Comparison of ENCODE assay signal across 26 mouse cellular contexts in genomic region chr17:88031755-88032154, GRCm38 (mm10). TPM values are rescaled to one million over a fixed set of nuclear protein-coding genes. Genes with fewer than 3 reads are reported as not detected.
DNase-seq lines count a peak whose midpoint lies in the region; ATAC-seq and TF ChIP-seq lines count a peak whose summit lies in the region.
"Had no signal": no experiment of that assay in that cellular context is flagged by ENCODE, and none has a peak within 500 bp of the region (broad histone marks: within the 10 kb centered on the region; RNA-seq: fewer than 3 reads in every experiment).

No protein-coding gene starts in this region.

- H3K4me3 ChIP-seq in erythroblast, embryonic 14.5 days (replicated peaks) = peak overlapping the region; percentile 18
- no peak overlapping the region for H3K4me3 ChIP-seq in liver, embryonic 12.5 days
- H3K4me3 ChIP-seq in liver, postnatal 0 days (ENCODE audit: low read depth, low read length) = no peak overlapping the region
- no peak overlapping the region for H3K4me3 ChIP-seq in limb, embryonic 10.5 days
- H3K4me3 ChIP-seq: heart, embryonic 13.5 days; limb, embryonic 15.5 days; lung, embryonic 15.5 days; midbrain, embryonic 15.5 days had no signal

- WGBS in liver, embryonic 12.5 days (ENCODE audit: insufficient replicate concordance) = 38% methylated on average over 5 of the region's 5 CpGs
- 47% methylated on average over 5 of the region's 5 CpGs for WGBS in liver, postnatal 0 days (ENCODE audit: insufficient replicate concordance)
- WGBS in limb, embryonic 10.5 days = 95% methylated on average over 5 of the region's 5 CpGs

- no peaks in the 10 kb centered on the region; the same call in 1 of the 2 replicates for H3K36me3 ChIP-seq in erythroblast, embryonic 14.5 days (ENCODE audit: control insufficient read depth)
- H3K36me3 ChIP-seq in liver, embryonic 12.5 days = no peaks in the 10 kb centered on the region
- H3K36me3 ChIP-seq in liver, postnatal 0 days (replicated peaks; ENCODE audit: insufficient read depth, low read length) = no peaks in the 10 kb centered on the region
- no peaks in the 10 kb centered on the region for H3K36me3 ChIP-seq in limb, embryonic 10.5 days
- H3K36me3 ChIP-seq: heart, embryonic 13.5 days; limb, embryonic 15.5 days; lung, embryonic 15.5 days; midbrain, embryonic 15.5 days had no signal

- 0 out of 2 replicates have a peak overlapping the region, but pooled peaks have one; percentile 1 for H3K9ac ChIP-seq in liver, embryonic 12.5 days
- no peak overlapping the region for H3K9ac ChIP-seq in liver, postnatal 0 days (replicated peaks)
- H3K9ac ChIP-seq: heart, embryonic 13.5 days; hindbrain, embryonic 14.5 days; limb, embryonic 15.5 days; lung, embryonic 15.5 days; midbrain, embryonic 15.5 days had no signal

- peak overlapping the region; percentile 48 for H3K27ac ChIP-seq in liver, embryonic 12.5 days
- peak overlapping the region; percentile 11; the same call in 1 of the 2 replicates for H3K27ac ChIP-seq in liver, postnatal 0 days (ENCODE audit: low read depth)
- no peak overlapping the region for H3K27ac ChIP-seq in limb, embryonic 10.5 days
- H3K27ac ChIP-seq: heart, embryonic 13.5 days; hindbrain, embryonic 14.5 days; limb, embryonic 15.5 days; lung, embryonic 15.5 days; midbrain, embryonic 15.5 days had no signal

- no peaks in the 10 kb centered on the region for H3K9me3 ChIP-seq in erythroblast, embryonic 14.5 days (ENCODE audit: control insufficient read depth, low read length)
- H3K9me3 ChIP-seq in liver, embryonic 12.5 days (replicated peaks) = no peaks in the 10 kb centered on the region
- no peaks in the 10 kb centered on the region for H3K9me3 ChIP-seq in liver, postnatal 0 days (ENCODE audit: low read length)
- H3K9me3 ChIP-seq in limb, embryonic 10.5 days (replicated peaks) = no peaks in the 10 kb centered on the region
- H3K9me3 ChIP-seq: heart, embryonic 13.5 days; limb, embryonic 15.5 days; lung, embryonic 15.5 days; midbrain, embryonic 15.5 days had no signal

- no peak for TF ChIP-seq EP300 in liver, postnatal 0 days (IDR thresholded peaks at IDR 0.05; ENCODE audit: low read depth)

- H3K27me3 ChIP-seq in erythroblast, embryonic 14.5 days (ENCODE audit: control insufficient read depth) = no peaks in the 10 kb centered on the region
- H3K27me3 ChIP-seq in liver, embryonic 12.5 days (replicated peaks) = no peaks in the 10 kb centered on the region
- no peaks in the 10 kb centered on the region for H3K27me3 ChIP-seq in liver, postnatal 0 days (ENCODE audit: insufficient read depth, low read length)
- H3K27me3 ChIP-seq in limb, embryonic 10.5 days (ENCODE audit: low read depth, poor library complexity, severe bottlenecking) = no peaks in the 10 kb centered on the region
- H3K27me3 ChIP-seq: CH12.LX; heart, embryonic 13.5 days; limb, embryonic 15.5 days; lung, embryonic 15.5 days; midbrain, embryonic 15.5 days had no signal

- ATAC-seq in erythroblast, adult 5-6 weeks (replicated peaks; ENCODE audit: low FRiP score, poor library complexity, severe bottlenecking) = no peak
- peak; percentile 83 for ATAC-seq in liver, embryonic 12.5 days
- no peak for ATAC-seq in liver, postnatal 0 days
- ATAC-seq in activated CD4-positive, CD25-positive, alpha-beta regulatory T cell, adult 4 months = no peak
- ATAC-seq: forebrain, embryonic 14.5 days; intestine, postnatal 0 days; midbrain, embryonic 15.5 days had no signal

- peak overlapping the region; percentile 47 for H3K4me2 ChIP-seq in liver, embryonic 12.5 days
- H3K4me2 ChIP-seq in liver, postnatal 0 days (ENCODE audit: low read depth, low read length) = no peak overlapping the region; the same call in 1 of the 2 replicates
- H3K4me2 ChIP-seq: heart, embryonic 13.5 days; hindbrain, embryonic 14.5 days; limb, embryonic 15.5 days; lung, embryonic 15.5 days; midbrain, embryonic 15.5 days had no signal

- H3K4me1 ChIP-seq in erythroblast, embryonic 14.5 days (ENCODE audit: control insufficient read depth) = peaks cover 59% of the 10 kb centered on the region
- H3K4me1 ChIP-seq in liver, embryonic 12.5 days = peaks cover 60% of the 10 kb centered on the region
- peaks cover 16% of the 10 kb centered on the region for H3K4me1 ChIP-seq in liver, postnatal 0 days (ENCODE audit: insufficient read depth)
- H3K4me1 ChIP-seq in limb, embryonic 10.5 days = no peaks in the 10 kb centered on the region
- H3K4me1 ChIP-seq: limb, embryonic 15.5 days had no signal

- no peak for TF ChIP-seq CTCF in liver, postnatal 0 days (IDR thresholded peaks at IDR 0.05; ENCODE audit: low read depth)

- peak; percentile 23 for DNase-seq in c-Kit-positive CD71-positive TER-119-negative erythroid progenitor cells, embryonic 14.5 days (ENCODE audit: low read depth)
- no peak for DNase-seq in liver, postnatal 0 days
- DNase-seq in limb, embryonic 10.5 days (ENCODE audit: low spot score) = no peak
- DNase-seq in thymus, adult 18-20 months = no peak
- DNase-seq: cerebellum, adult 2 months; cerebellum, postnatal 14 days; gastrocnemius, postnatal 25 days; heart, adult 18-20 months; heart, postnatal 10 days; kidney, adult 9 months; kidney, postnatal 10 days; layer of hippocampus, postnatal 36 days; left cerebral cortex, postnatal 4 days; thymus, postnatal 14 days had no signal

RNA-seq across cellular contexts. Expression of gene Fbxo11, which starts 33.3 kb away (rescaled TPM):
- 0.16 and 0.17 TPM in 2 replicates for polyA plus RNA-seq in erythroblast, embryonic 14.5 days (2012)
- 11.5 and 13.2 TPM in 2 replicates for total RNA-seq in erythroblast, adult 5-6 weeks (2015; ENCODE audit: low replicate concordance)
- 5.7 and 8.7 TPM in 2 replicates for total RNA-seq in erythroblast, adult 5-6 weeks (2017; ENCODE audit: low replicate concordance)
- polyA plus RNA-seq in liver, embryonic 12.5 days (2016; fragmentation: Nextera tagmentation; extraction: Ambion mirVana) = 6.2 and 7.0 TPM in 2 replicates
- polyA plus RNA-seq in liver, postnatal 0 days (2015; fragmentation: Nextera tagmentation; extraction: Ambion mirVana) = 4.1 and 4.7 TPM in 2 replicates
- polyA plus RNA-seq in limb, embryonic 10.5 days (2016; fragmentation: Nextera tagmentation; extraction: Ambion mirVana) = 15.5 and 18.0 TPM in 2 replicates
- polyA plus RNA-seq in activated CD4-positive, CD25-positive, alpha-beta regulatory T cell, adult 4 months (2017; shearing (Covaris generic)) = 10 to 100 TPM; 15.5 to 24.3 TPM

RNA-seq across cellular contexts. Expression of gene Msh6, which starts 56.9 kb away (rescaled TPM):
- 0.58 and 0.70 TPM in 2 replicates for polyA plus RNA-seq in erythroblast, embryonic 14.5 days (2012)
- 15.2 and 21.5 TPM in 2 replicates for total RNA-seq in erythroblast, adult 5-6 weeks (2015; ENCODE audit: low replicate concordance)
- 21.4 and 22.9 TPM in 2 replicates for total RNA-seq in erythroblast, adult 5-6 weeks (2017; ENCODE audit: low replicate concordance)
- polyA plus RNA-seq in liver, embryonic 12.5 days (2016; fragmentation: Nextera tagmentation; extraction: Ambion mirVana) = 52.0 and 52.4 TPM in 2 replicates
- polyA plus RNA-seq in liver, postnatal 0 days (2015; fragmentation: Nextera tagmentation; extraction: Ambion mirVana) = 8.9 and 11.7 TPM in 2 replicates
- polyA plus RNA-seq in limb, embryonic 10.5 days (2016; fragmentation: Nextera tagmentation; extraction: Ambion mirVana) = 93.6 and 104 TPM in 2 replicates
- polyA plus RNA-seq in activated CD4-positive, CD25-positive, alpha-beta regulatory T cell, adult 4 months (2017; shearing (Covaris generic)) = 10 to 100 TPM; 14.2 to 14.9 TPM
